Mouse (Mus musculus): ENCODE measurements around the gene Fbxw10.

DNA sequence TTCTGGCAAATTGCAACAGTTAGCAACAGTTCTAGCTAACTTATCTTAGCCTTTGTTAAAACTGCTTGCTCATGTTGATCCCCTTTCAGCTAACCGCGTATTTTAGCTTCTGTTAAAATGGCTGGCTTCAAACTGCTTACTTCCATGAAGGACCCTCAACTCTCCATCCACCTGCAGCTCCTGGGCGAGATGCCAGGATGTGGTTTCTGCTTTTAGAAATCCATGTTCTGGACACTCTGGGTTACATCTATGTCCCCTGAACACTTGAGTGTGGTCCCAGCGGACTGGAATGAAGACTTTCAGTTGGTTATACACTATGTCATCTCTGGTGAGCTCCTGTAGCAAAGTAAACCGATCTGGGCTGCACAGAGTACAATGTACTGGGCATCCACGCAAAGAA, 34.6 kb upstream of the Fbxw10 start:
- no peak for TF ChIP-seq GATA1 (IDR thresholded peaks at IDR 0.05; ENCODE audit: borderline replicate concordance, low read length)
- no peak for TF ChIP-seq FLI1 (IDR thresholded peaks at IDR 0.05; ENCODE audit: low read length)
